In genomic region chr6:91059711-91060110, GRCm38 (mm10) we compare ENCODE assay signal across 8 mouse cellular contexts. TPM values are rescaled to one million over a fixed set of nuclear protein-coding genes. Genes with fewer than 3 reads are reported as not detected.
DNase-seq lines count a peak whose midpoint lies in the region; ATAC-seq and TF ChIP-seq lines count a peak whose summit lies in the region.

No protein-coding gene starts in this region.

- ATAC-seq in Patski, result peak; percentile 44
- ATAC-seq in heart, embryonic 16.5 days (replicated peaks; ENCODE audit: extremely low read depth, insufficient read depth, low FRiP score), result 0 out of 2 replicates have a peak, but pooled peaks have one; percentile 38
- 0 out of 2 replicates have a peak, but pooled peaks have one; percentile 31 for ATAC-seq in midbrain, postnatal 0 days (ENCODE audit: low FRiP score)

- CTCF ChIA-PET in Patski (lab: Charles Lee), result interaction anchor here (0.7 to 3.8 kb wide), 27 partner anchors 8 to 322 kb away, joined by 3 to 30 read pairs (median 3); partner anchors contain the start of gene Hdac11

- H3K27ac ChIP-seq in left cerebral cortex, adult 2 months, result no peak overlapping the region
- H3K27ac ChIP-seq in heart, embryonic 16.5 days (ENCODE audit: low read length), result no peak overlapping the region
- no peak overlapping the region for H3K27ac ChIP-seq in midbrain, postnatal 0 days (ENCODE audit: low read depth, low read length)

- H3K9ac ChIP-seq in heart, embryonic 16.5 days (ENCODE audit: low read length), result no peak overlapping the region
- no peak overlapping the region for H3K9ac ChIP-seq in midbrain, postnatal 0 days (replicated peaks; ENCODE audit: low read length, poor library complexity, severe bottlenecking)

- intact Hi-C loops in left cerebral cortex, adult 2 months (cut with DNase I), result loop anchor here (5.0 to 10.0 kb wide), 3 partner anchors 83 to 242 kb away; no protein-coding TSS in a partner anchor

- peak; percentile 43 to 54 for DNase-seq in left cerebral cortex, adult 2 months (ENCODE audit: extremely low spot score in 1 of 2, low spot score in 2 of 2)
- no peak for DNase-seq in left cerebral cortex, adult 8-10 months (ENCODE audit: low spot score in 2 of 2)
- DNase-seq in Patski (ENCODE audit: low read depth, low spot score), result no peak
- DNase-seq in cerebellum, postnatal 14 days, result peak; percentile 63 to 75
- peak; percentile 26 to 30 for DNase-seq in layer of hippocampus, postnatal 36 days
- DNase-seq in midbrain, postnatal 0 days (ENCODE audit: low spot score), result peak; percentile 33
- DNase-seq in thymus, postnatal 4 days, result peak; percentile 81

- no peaks in the 10 kb centered on the region for H3K27me3 ChIP-seq in Patski
- no peaks in the 10 kb centered on the region for H3K27me3 ChIP-seq in heart, embryonic 16.5 days (ENCODE audit: control insufficient read depth, insufficient read depth, low read length)
- H3K27me3 ChIP-seq in midbrain, postnatal 0 days (ENCODE audit: insufficient read depth, low read length), result no peaks in the 10 kb centered on the region

- POLR2A ChIA-PET in Patski (lab: Charles Lee), result interaction anchor here (1.7 kb wide), 1 partner anchor 18 kb away, joined by 6 read pairs; no protein-coding TSS in a partner anchor

- TF ChIP-seq CTCF in left cerebral cortex, adult 2 months (IDR thresholded peaks at IDR 0.05), result peak; percentile 85
- peak; percentile 91 for TF ChIP-seq CTCF in Patski (IDR thresholded peaks at IDR 0.05)
- peak; percentile 81 for TF ChIP-seq CTCF in midbrain, postnatal 0 days (IDR thresholded peaks at IDR 0.05)

- H3K4me2 ChIP-seq in heart, embryonic 16.5 days (ENCODE audit: low read depth, low read length), result no peak overlapping the region
- H3K4me2 ChIP-seq in midbrain, postnatal 0 days (ENCODE audit: low read depth, low read length, poor library complexity, severe bottlenecking), result no peak overlapping the region

- peaks cover 4% of the 10 kb centered on the region for H3K4me1 ChIP-seq in heart, embryonic 16.5 days (ENCODE audit: control insufficient read depth, insufficient read depth, low read length)
- H3K4me1 ChIP-seq in midbrain, postnatal 0 days (ENCODE audit: insufficient read depth, low read length), result no peaks in the 10 kb centered on the region

- no peaks in the 10 kb centered on the region for H3K36me3 ChIP-seq in heart, embryonic 16.5 days (ENCODE audit: control insufficient read depth, insufficient read depth)
- peaks cover 38% of the 10 kb centered on the region for H3K36me3 ChIP-seq in midbrain, postnatal 0 days (ENCODE audit: insufficient read depth, low read length)

- no peak overlapping the region for H3K4me3 ChIP-seq in left cerebral cortex, adult 2 months
- H3K4me3 ChIP-seq in heart, embryonic 16.5 days (ENCODE audit: low read length), result no peak overlapping the region
- no peak overlapping the region for H3K4me3 ChIP-seq in midbrain, postnatal 0 days (ENCODE audit: low read depth, low read length)

- in situ Hi-C loops in Patski (cut with MboI; ENCODE audit: low pct_unique_long_range_greater_than_20kb), result loop anchor here (10.0 kb wide), 1 partner anchor 225 kb away; no protein-coding TSS in a partner anchor

- no peaks in the 10 kb centered on the region for H3K9me3 ChIP-seq in heart, embryonic 16.5 days (replicated peaks; ENCODE audit: control insufficient read depth, low read length)
- no peaks in the 10 kb centered on the region for H3K9me3 ChIP-seq in midbrain, postnatal 0 days (ENCODE audit: low read length)

- 49% methylated on average over 2 of the region's 2 CpGs for WGBS in heart, embryonic 16.5 days
- WGBS in midbrain, postnatal 0 days, result 52% methylated on average over 2 of the region's 2 CpGs

RNA-seq across cellular contexts. Expression of gene Nup210, which starts 56.9 kb away (rescaled TPM):
- total RNA-seq in left cerebral cortex, adult 2 months (2021), result 10 to 100 TPM; 23.5 to 24.5 TPM
- total RNA-seq in left cerebral cortex, adult 8-10 months (2022), result 10 to 100 TPM; 24.6 to 28.2 (median 26.7) TPM
- 33.0 TPM for polyA plus RNA-seq in Patski (2021)
- 10.9 and 11.2 TPM in 2 replicates for polyA plus RNA-seq in heart, embryonic 16.5 days (2015; fragmentation: Nextera tagmentation; extraction: Ambion mirVana)
- total RNA-seq in layer of hippocampus, postnatal 36 days (2021), result 10 to 100 TPM; 19.1 to 24.7 TPM
- 58.3 and 67.8 TPM in 2 replicates for total RNA-seq in midbrain, postnatal 0 days (2014; rRNA removed)
- 16.2 and 17.2 TPM in 2 replicates for polyA plus RNA-seq in midbrain, postnatal 0 days (2015; fragmentation: Nextera tagmentation; extraction: Ambion mirVana)

Comparison
In these comparisons a context has a peak if more than half of its experiments do, and no peak if none do; other contexts are left out.
1. DNase-seq: peak in left cerebral cortex, adult 2 months (2 of 2), cerebellum, postnatal 14 days (2 of 2), layer of hippocampus, postnatal 36 days (2 of 2), midbrain, postnatal 0 days (single experiment) and thymus, postnatal 4 days (single experiment); none in left cerebral cortex, adult 8-10 months (0 of 2) and Patski (single experiment).
2. Peak in every context shown above with its lines, with median percentiles within 50 percentile points of each other: CTCF ChIP-seq and ATAC-seq.